Mouse (Mus musculus) duodenum, adult 2 months (tissue): Measurements from ENCODE around the gene Slc7a4. TPM values are rescaled to one million over a fixed set of nuclear protein-coding genes. Genes with fewer than 3 reads are reported as not detected.

Source experiments
- polyA plus RNA-seq: library from polyadenylated mRNA; depleted of rRNA; stranded (reverse); fragments of >200 nt; gene quantifications from 2 replicates; pipeline ENCODE4 v1.2.3, GENCODE M21; 2012; ENCODE audit warnings: low replicate concordance; rRNA removed

Gene Slc7a4
- 14.7 and 24.5 TPM in 2 replicates for polyA plus RNA-seq

GRCm38 (mm10) chr16:17583064-17583463, at the start of gene Slc7a4:
TSS of gene Slc7a4 (minus strand) at chr16:17583214.

DNA sequence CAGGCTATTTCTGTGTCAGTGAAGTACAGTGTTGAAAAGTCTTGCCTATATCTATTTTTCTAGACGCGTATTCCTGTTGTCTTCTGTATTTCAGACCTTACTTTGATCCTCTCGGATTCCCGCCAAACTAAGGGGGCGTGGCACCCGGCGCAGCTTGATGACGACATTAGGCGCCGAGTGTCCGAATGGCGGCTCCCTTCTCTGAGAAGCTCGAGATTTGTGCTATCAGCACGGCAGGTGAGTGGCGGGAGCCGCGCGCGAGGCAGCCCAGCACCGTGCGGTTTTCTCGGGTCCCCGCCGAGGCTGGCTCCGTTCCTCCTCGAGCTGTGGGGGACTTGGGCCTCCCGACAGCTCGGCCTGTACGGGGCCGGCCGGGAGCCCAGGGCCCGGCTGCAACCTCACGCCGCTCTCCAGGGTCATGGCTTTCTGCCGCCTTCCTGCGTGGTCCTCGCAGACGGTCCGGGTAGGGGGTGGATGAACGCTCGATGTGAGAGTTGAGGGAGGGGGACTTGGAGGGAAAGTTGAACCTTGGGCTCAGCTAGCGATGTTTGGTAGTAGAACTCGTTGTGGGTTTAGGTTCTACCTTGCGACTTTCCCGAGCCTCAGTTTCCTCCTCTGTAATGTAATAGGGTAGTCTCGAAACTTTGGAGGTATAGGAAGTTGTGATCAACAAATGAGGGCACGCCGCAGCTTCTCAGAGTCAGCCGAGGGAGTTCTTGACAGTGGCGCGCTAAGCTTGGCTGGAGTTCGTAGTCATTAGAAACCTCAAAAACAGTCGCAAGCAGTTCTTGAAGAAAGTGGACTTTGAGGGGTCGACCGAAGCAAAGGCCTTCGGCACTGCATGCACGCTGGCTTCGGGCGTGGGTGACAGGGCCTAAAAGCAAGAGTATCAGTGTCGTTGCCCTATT, 36.4 kb upstream of the Slc7a4 start, which contains the start of gene Smpd4:
Gene Smpd4 (plus strand): TSS at position 157 of the 908 bp plus-strand sequence.

GRCm38 (mm10) chr16:17561751-17562208, 21.2 kb downstream of the Slc7a4 start, which contains the start of gene P2rx6:
TSS of gene P2rx6 (plus strand) at chr16:17561885.

DNA sequence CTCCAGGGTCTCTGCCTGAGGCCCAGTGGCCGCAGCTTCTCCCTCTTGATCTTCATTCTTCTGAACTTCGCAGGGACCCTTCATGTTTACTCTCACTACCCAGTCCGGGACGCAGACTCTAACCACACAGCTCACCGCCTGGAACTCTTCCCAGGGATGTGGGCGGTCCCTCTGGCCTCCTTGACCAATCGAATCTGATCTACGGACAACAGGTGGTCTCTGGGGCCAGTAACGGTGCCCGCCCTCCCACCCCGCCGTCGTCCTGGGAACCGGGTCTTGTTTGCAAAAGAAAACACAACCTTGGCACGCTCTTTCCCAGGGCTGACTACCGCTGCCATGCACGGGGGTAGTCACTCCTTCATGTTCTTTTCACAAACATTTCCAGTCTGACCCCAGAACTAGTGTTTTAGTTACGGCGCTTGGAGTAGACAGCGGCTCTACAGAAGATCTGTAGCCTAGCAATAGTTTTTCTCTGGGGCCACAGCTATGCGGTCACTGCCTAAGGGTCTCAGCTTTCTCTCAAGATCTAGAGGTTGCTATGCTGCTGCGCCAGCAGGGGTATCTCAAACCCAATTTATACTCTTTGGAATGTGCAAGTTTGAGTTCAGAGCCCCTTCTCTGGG, 21.8 kb downstream of the Slc7a4 start, which contains the start of gene Lrrc74b:
Gene Lrrc74b (minus strand): TSS at position 120 of the 623 bp plus-strand sequence.

GRCm38 (mm10) chr16:17530640-17531288, 52.2 kb downstream of the Slc7a4 start, which contains the start of gene Thap7:
TSS of gene Thap7 (minus strand) at chr16:17531136.

Other genes with a start within 250 kb of the Slc7a4 start
- 2.6 and 4.5 TPM in 2 replicates for gene Snap29, start 177.2 kb downstream of the Slc7a4 start, polyA plus RNA-seq
- gene Pi4ka, start 176.9 kb downstream of the Slc7a4 start, polyA plus RNA-seq, result 32.3 and 39.8 TPM in 2 replicates
- 26.8 and 38.8 TPM in 2 replicates for gene Crkl, start 131.2 kb downstream of the Slc7a4 start, polyA plus RNA-seq
- gene Aifm3, start 93.6 kb downstream of the Slc7a4 start, polyA plus RNA-seq, result 0.87 and 0.91 TPM in 2 replicates
- gene Lztr1, start 74.5 kb downstream of the Slc7a4 start, polyA plus RNA-seq, result 143 and 180 TPM in 2 replicates
- gene Thap7, start 52.1 kb downstream of the Slc7a4 start, polyA plus RNA-seq, result 75.3 and 98.6 TPM in 2 replicates
- 0.21 and 0.33 TPM in 2 replicates for gene Lrrc74b, start 22.0 kb downstream of the Slc7a4 start, polyA plus RNA-seq
- gene P2rx6, start 21.3 kb downstream of the Slc7a4 start, polyA plus RNA-seq, result 1.1 and 1.6 TPM in 2 replicates
- 17.7 and 54.4 TPM in 2 replicates for gene Smpd4, start 36.1 kb upstream of the Slc7a4 start, polyA plus RNA-seq
- 0.55 and 0.85 TPM in 2 replicates for gene Ccdc74a, start 63.3 kb upstream of the Slc7a4 start, polyA plus RNA-seq
- gene Med15, start 149.7 kb upstream of the Slc7a4 start, polyA plus RNA-seq, result 85.9 and 111 TPM in 2 replicates
- 24.2 and 34.0 TPM in 2 replicates for gene Klhl22, start 176.4 kb upstream of the Slc7a4 start, polyA plus RNA-seq
- gene Scarf2, start 214.1 kb upstream of the Slc7a4 start, polyA plus RNA-seq, result 32.0 and 34.5 TPM in 2 replicates
- 0.05 TPM in 1 of 2 replicates, not detected in the other for gene B830017H08Rik, start 249.9 kb upstream of the Slc7a4 start, polyA plus RNA-seq